9 mouse cellular contexts compared by ENCODE assay signal in genomic region chr1:172483361-172483660, GRCm38 (mm10). TPM values are rescaled to one million over a fixed set of nuclear protein-coding genes. Genes with fewer than 3 reads are reported as not detected.
DNase-seq lines count a peak whose midpoint lies in the region; ATAC-seq and TF ChIP-seq lines count a peak whose summit lies in the region.
"Had no signal": no experiment of that assay in that cellular context is flagged by ENCODE, and none has a peak within 500 bp of the region (broad histone marks: within the 10 kb centered on the region; RNA-seq: fewer than 3 reads in every experiment).

No protein-coding gene starts in this region.

- peaks cover 6% of the 10 kb centered on the region; the same call in 1 of the 2 replicates for H3K36me3 ChIP-seq in embryonic facial prominence, embryonic 12.5 days
- no peaks in the 10 kb centered on the region for H3K36me3 ChIP-seq in hindbrain, postnatal 0 days (ENCODE audit: insufficient read depth, low read length)
- no peaks in the 10 kb centered on the region for H3K36me3 ChIP-seq in midbrain, postnatal 0 days (ENCODE audit: insufficient read depth, low read length)
- H3K36me3 ChIP-seq in thymus, adult 2 months (ENCODE audit: control insufficient read depth, insufficient read depth, low read length), result no peaks in the 10 kb centered on the region

- H3K27ac ChIP-seq in embryonic facial prominence, embryonic 12.5 days, result peak overlapping the region; percentile 65; the same call in 1 of the 2 replicates
- no peak overlapping the region for H3K27ac ChIP-seq in hindbrain, postnatal 0 days
- H3K27ac ChIP-seq in midbrain, postnatal 0 days (ENCODE audit: low read depth, low read length), result 0 out of 2 replicates have a peak overlapping the region, but pooled peaks have one; percentile 4
- H3K27ac ChIP-seq in thymus, adult 2 months (ENCODE audit: control insufficient read depth, insufficient read depth, low read length), result no peak overlapping the region
- H3K27ac ChIP-seq: heart, adult 2 months had no signal

- peak overlapping the region; percentile 68 for H3K4me3 ChIP-seq in embryonic facial prominence, embryonic 12.5 days
- H3K4me3 ChIP-seq in hindbrain, postnatal 0 days (ENCODE audit: low read length), result peak overlapping the region; percentile 62
- H3K4me3 ChIP-seq in midbrain, postnatal 0 days (ENCODE audit: low read depth, low read length), result peak overlapping the region; percentile 61
- H3K4me3 ChIP-seq in thymus, adult 2 months (ENCODE audit: control insufficient read depth, insufficient read depth, low read length), result no peak overlapping the region
- H3K4me3 ChIP-seq: heart, adult 2 months had no signal

- peak overlapping the region; percentile 86 for H3K4me2 ChIP-seq in embryonic facial prominence, embryonic 12.5 days (replicated peaks)
- peak overlapping the region; percentile 88 for H3K4me2 ChIP-seq in hindbrain, postnatal 0 days (ENCODE audit: low read depth, low read length)
- H3K4me2 ChIP-seq in midbrain, postnatal 0 days (ENCODE audit: low read depth, low read length, poor library complexity, severe bottlenecking), result peak overlapping the region; percentile 78

- H3K4me1 ChIP-seq in embryonic facial prominence, embryonic 12.5 days, result peaks cover 48% of the 10 kb centered on the region
- peaks cover 29% of the 10 kb centered on the region for H3K4me1 ChIP-seq in hindbrain, postnatal 0 days (ENCODE audit: insufficient read depth, low read length)
- H3K4me1 ChIP-seq in midbrain, postnatal 0 days (ENCODE audit: insufficient read depth, low read length), result peaks cover 39% of the 10 kb centered on the region
- peaks cover 11% of the 10 kb centered on the region for H3K4me1 ChIP-seq in thymus, adult 2 months (replicated peaks; ENCODE audit: control insufficient read depth, insufficient read depth, low read length)

- no peaks in the 10 kb centered on the region for H3K27me3 ChIP-seq in embryonic facial prominence, embryonic 12.5 days
- no peaks in the 10 kb centered on the region for H3K27me3 ChIP-seq in hindbrain, postnatal 0 days (ENCODE audit: insufficient read depth, low read length)
- H3K27me3 ChIP-seq in midbrain, postnatal 0 days (ENCODE audit: insufficient read depth, low read length), result no peaks in the 10 kb centered on the region
- no peaks in the 10 kb centered on the region for H3K27me3 ChIP-seq in thymus, adult 2 months (ENCODE audit: control insufficient read depth, insufficient read depth, low read length)

- DNase-seq in embryo, embryonic 10 days (ENCODE audit: low spot score), result peak; percentile 36
- no peak for DNase-seq in embryo, embryonic 10.5 days (ENCODE audit: low spot score)
- DNase-seq in hindbrain, postnatal 0 days (ENCODE audit: low spot score), result peak; percentile 52
- DNase-seq in midbrain, postnatal 0 days (ENCODE audit: low spot score), result no peak
- no peak for DNase-seq in layer of hippocampus, adult 18-20 months (ENCODE audit: low spot score in 2 of 2)
- no peak for DNase-seq in thymus, adult 2 months
- DNase-seq: heart, adult 2 months had no signal

- no peak for ATAC-seq in embryonic facial prominence, embryonic 12.5 days (ENCODE audit: insufficient number of reproducible peaks, insufficient read depth, low FRiP score, low TSS enrichment)
- no peak for ATAC-seq in hindbrain, postnatal 0 days
- no peak for ATAC-seq in midbrain, postnatal 0 days (ENCODE audit: low FRiP score)
- no peak for ATAC-seq in activated CD4-positive, CD25-positive, alpha-beta regulatory T cell, adult 4 months

- peak; percentile 30; the same call in 1 of the 2 replicates for TF ChIP-seq CTCF in hindbrain, postnatal 0 days (IDR thresholded peaks at IDR 0.05; ENCODE audit: low read depth)
- TF ChIP-seq CTCF in midbrain, postnatal 0 days (IDR thresholded peaks at IDR 0.05), result peak; percentile 57
- no peak for TF ChIP-seq CTCF in thymus, adult 2 months (IDR thresholded peaks at IDR 0.05; ENCODE audit: borderline replicate concordance, control insufficient read depth, extremely low read depth, insufficient read depth, low read length, poor library complexity)

- peak overlapping the region; percentile 68 for H3K9ac ChIP-seq in embryonic facial prominence, embryonic 12.5 days
- peak overlapping the region; percentile 49 for H3K9ac ChIP-seq in hindbrain, postnatal 0 days (replicated peaks; ENCODE audit: low read length)
- H3K9ac ChIP-seq in midbrain, postnatal 0 days (replicated peaks; ENCODE audit: low read length, poor library complexity, severe bottlenecking), result peak overlapping the region; percentile 64

- no peaks in the 10 kb centered on the region for H3K9me3 ChIP-seq in embryonic facial prominence, embryonic 12.5 days
- no peaks in the 10 kb centered on the region for H3K9me3 ChIP-seq in hindbrain, postnatal 0 days (ENCODE audit: low read length)
- no peaks in the 10 kb centered on the region for H3K9me3 ChIP-seq in midbrain, postnatal 0 days (ENCODE audit: low read length)

- 10% methylated on average over 4 of the region's 4 CpGs for WGBS in embryonic facial prominence, embryonic 12.5 days
- WGBS in hindbrain, postnatal 0 days, result 21% methylated on average over 4 of the region's 4 CpGs
- 6% methylated on average over 4 of the region's 4 CpGs for WGBS in midbrain, postnatal 0 days
- 92% methylated on average over 4 of the region's 4 CpGs for WGBS in thymus, adult 2 months

- no peak for TF ChIP-seq POLR2A in thymus, adult 2 months (IDR thresholded peaks at IDR 0.05; ENCODE audit: control insufficient read depth, extremely low read depth, insufficient read depth, low read length, poor library complexity)

RNA-seq across cellular contexts. Expression of gene Igsf9, which starts 1.7 kb away (rescaled TPM):
- 79.5 and 84.3 TPM in 2 replicates for polyA plus RNA-seq in embryonic facial prominence, embryonic 12.5 days (2016; fragmentation: Nextera tagmentation; extraction: Ambion mirVana)
- total RNA-seq in hindbrain, postnatal 0 days (2014; rRNA removed), result 17.9 and 33.0 TPM in 2 replicates
- 10.5 and 13.5 TPM in 2 replicates for polyA plus RNA-seq in hindbrain, postnatal 0 days (2015; fragmentation: Nextera tagmentation; extraction: Ambion mirVana)
- 40.6 and 53.9 TPM in 2 replicates for total RNA-seq in midbrain, postnatal 0 days (2014; rRNA removed)
- polyA plus RNA-seq in midbrain, postnatal 0 days (2015; fragmentation: Nextera tagmentation; extraction: Ambion mirVana), result 25.0 and 29.0 TPM in 2 replicates
- total RNA-seq in layer of hippocampus, adult 18-20 months (2021), result 1 to 10 TPM; 3.9 to 4.8 TPM
- polyA plus RNA-seq in thymus, adult 2 months (2012; rRNA removed), result 16.4 and 20.3 TPM in 2 replicates
- polyA plus RNA-seq in activated CD4-positive, CD25-positive, alpha-beta regulatory T cell, adult 4 months (2017; shearing (Covaris generic)), result not detected

RNA-seq across cellular contexts. Expression of gene Slamf9, which starts 8.2 kb away (rescaled TPM):
- 0.41 and 0.51 TPM in 2 replicates for polyA plus RNA-seq in embryonic facial prominence, embryonic 12.5 days (2016; fragmentation: Nextera tagmentation; extraction: Ambion mirVana)
- not detected in 2 replicates for total RNA-seq in hindbrain, postnatal 0 days (2014; rRNA removed)
- polyA plus RNA-seq in hindbrain, postnatal 0 days (2015; fragmentation: Nextera tagmentation; extraction: Ambion mirVana), result 0.39 and 0.49 TPM in 2 replicates
- total RNA-seq in midbrain, postnatal 0 days (2014; rRNA removed), result 0.19 and 0.38 TPM in 2 replicates
- 0.20 and 0.29 TPM in 2 replicates for polyA plus RNA-seq in midbrain, postnatal 0 days (2015; fragmentation: Nextera tagmentation; extraction: Ambion mirVana)
- under 1 TPM; 0.33 to 0.47 TPM for total RNA-seq in layer of hippocampus, adult 18-20 months (2021)
- polyA plus RNA-seq in thymus, adult 2 months (2012; rRNA removed), result 4.3 and 7.3 TPM in 2 replicates
- polyA plus RNA-seq in activated CD4-positive, CD25-positive, alpha-beta regulatory T cell, adult 4 months (2017; shearing (Covaris generic)), result under 1 TPM in 1 of 2 experiments, not detected in 1; 0.25 TPM

RNA-seq across cellular contexts. Expression of gene Tagln2, which starts 16.5 kb away (rescaled TPM):
- polyA plus RNA-seq in embryonic facial prominence, embryonic 12.5 days (2016; fragmentation: Nextera tagmentation; extraction: Ambion mirVana), result 80.2 and 80.4 TPM in 2 replicates
- total RNA-seq in hindbrain, postnatal 0 days (2014; rRNA removed), result 45.1 and 70.2 TPM in 2 replicates
- polyA plus RNA-seq in hindbrain, postnatal 0 days (2015; fragmentation: Nextera tagmentation; extraction: Ambion mirVana), result 59.2 and 61.6 TPM in 2 replicates
- 36.3 and 41.6 TPM in 2 replicates for total RNA-seq in midbrain, postnatal 0 days (2014; rRNA removed)
- polyA plus RNA-seq in midbrain, postnatal 0 days (2015; fragmentation: Nextera tagmentation; extraction: Ambion mirVana), result 36.7 and 41.8 TPM in 2 replicates
- total RNA-seq in layer of hippocampus, adult 18-20 months (2021), result 10 to 100 TPM in 1 of 2 experiments, 1 to 10 TPM in 1; 9.2 to 11.7 TPM
- polyA plus RNA-seq in thymus, adult 2 months (2012; rRNA removed), result 178 and 183 TPM in 2 replicates
- polyA plus RNA-seq in activated CD4-positive, CD25-positive, alpha-beta regulatory T cell, adult 4 months (2017; shearing (Covaris generic)), result 100 to 1,000 TPM; 319 to 387 TPM

RNA-seq across cellular contexts. Expression of gene Cfap45, which starts 37.3 kb away (rescaled TPM):
- 0.95 and 1.1 TPM in 2 replicates for polyA plus RNA-seq in embryonic facial prominence, embryonic 12.5 days (2016; fragmentation: Nextera tagmentation; extraction: Ambion mirVana)
- total RNA-seq in hindbrain, postnatal 0 days (2014; rRNA removed), result 1.0 and 1.2 TPM in 2 replicates
- 3.7 and 4.5 TPM in 2 replicates for polyA plus RNA-seq in hindbrain, postnatal 0 days (2015; fragmentation: Nextera tagmentation; extraction: Ambion mirVana)
- total RNA-seq in midbrain, postnatal 0 days (2014; rRNA removed), result 3.1 and 6.3 TPM in 2 replicates
- 3.9 and 5.4 TPM in 2 replicates for polyA plus RNA-seq in midbrain, postnatal 0 days (2015; fragmentation: Nextera tagmentation; extraction: Ambion mirVana)
- 1 to 10 TPM; 3.4 to 4.0 TPM for total RNA-seq in layer of hippocampus, adult 18-20 months (2021)
- polyA plus RNA-seq in thymus, adult 2 months (2012; rRNA removed), result 0.15 and 0.56 TPM in 2 replicates
- polyA plus RNA-seq in activated CD4-positive, CD25-positive, alpha-beta regulatory T cell, adult 4 months (2017; shearing (Covaris generic)), result under 1 TPM; 0.09 to 0.75 TPM

Comparison
In these comparisons a context has a peak if more than half of its experiments do, and no peak if none do; other contexts are left out.
1. DNase-seq: peak in embryo, embryonic 10 days (single experiment) and hindbrain, postnatal 0 days (single experiment); none in embryo, embryonic 10.5 days (single experiment), midbrain, postnatal 0 days (single experiment), layer of hippocampus, adult 18-20 months (0 of 2) and thymus, adult 2 months (single experiment).
2. H3K27ac ChIP-seq: peak in embryonic facial prominence, embryonic 12.5 days (single experiment) and midbrain, postnatal 0 days (single experiment); none in hindbrain, postnatal 0 days (single experiment) and thymus, adult 2 months (single experiment).
3. RNA of gene Igsf9, which starts 1.7 kb away (polyA plus RNA-seq): 79.5 to 84.3 TPM in embryonic facial prominence, embryonic 12.5 days, 25.0 to 29.0 TPM in midbrain, postnatal 0 days, 16.4 to 20.3 TPM in thymus, adult 2 months and 10.5 to 13.5 TPM in hindbrain, postnatal 0 days; not detected in activated CD4-positive, CD25-positive, alpha-beta regulatory T cell, adult 4 months; every median in the first group is over 10 times any median in the second.
4. Peak in every context shown above with its lines, with median percentiles within 50 percentile points of each other: H3K4me2 ChIP-seq and H3K9ac ChIP-seq.